Mouse (Mus musculus) cortical plate, adult 2 months (tissue): Measurements from ENCODE around the gene Gfy.
A peak's percentile ranks its signal among the peaks of the same experiment; 100 is the strongest.

Experiments used
- CTCF ChIP-seq: fragments of 200-500 bp; IDR thresholded peaks from 2 replicates; pipeline ENCODE4 v1.5.1; 2011; ENCODE audit warnings: mild to moderate bottlenecking, control low read depth, low read length; ENCODE audit not compliant: insufficient read depth; ENCODE audit errors: extremely low read depth
- POLR2A ChIP-seq: fragments of 200-500 bp; IDR thresholded peaks from 2 replicates; pipeline ENCODE4 v1.6.1; 2011; ENCODE audit warnings: mild to moderate bottlenecking, low read length, control low read depth; ENCODE audit not compliant: insufficient read depth; ENCODE audit errors: extremely low read depth

- TF ChIP-seq POLR2A = peak; percentile 49; the same call in 1 of the 2 replicates
- TF ChIP-seq CTCF = no peak
These were observed 10.7 kb downstream of the Gfy start for GRCm38 (mm10) chr7:45168656-45169055.
